Mouse (Mus musculus): ENCODE results near the gene Asic4. TPM values are rescaled to one million over a fixed set of nuclear protein-coding genes. Genes with fewer than 3 reads are reported as not detected.

Asic4 gene
- polyA plus RNA-seq, 1 experiment from 2014 or later, result 4.6 TPM

Other genes starting within 250 kb of the Asic4 start
- 18.3 and 19.4 TPM in 2 replicates for gene Glb1l, start 239.6 kb upstream of the Asic4 start, polyA plus RNA-seq (2014; fragmentation: Nextera tagmentation; extraction: Ambion mirVana)
- gene Stk16, start 239.6 kb upstream of the Asic4 start, polyA plus RNA-seq (2014; fragmentation: Nextera tagmentation; extraction: Ambion mirVana), result 110 and 116 TPM in 2 replicates
- gene Tuba4a, start 230.6 kb upstream of the Asic4 start, polyA plus RNA-seq (2014; fragmentation: Nextera tagmentation; extraction: Ambion mirVana), result 7.9 and 9.6 TPM in 2 replicates
- gene A630095N17Rik, start 218.3 kb upstream of the Asic4 start, polyA plus RNA-seq (2014; fragmentation: Nextera tagmentation; extraction: Ambion mirVana), result not detected in 2 replicates
- gene Dnajb2, start 214.0 kb upstream of the Asic4 start, polyA plus RNA-seq (2014; fragmentation: Nextera tagmentation; extraction: Ambion mirVana), result 15.9 and 18.1 TPM in 2 replicates
- gene Ptprn, start 185.9 kb upstream of the Asic4 start, polyA plus RNA-seq (2014; fragmentation: Nextera tagmentation; extraction: Ambion mirVana), result 4.2 and 4.4 TPM in 2 replicates
- gene Resp18, start 172.0 kb upstream of the Asic4 start, polyA plus RNA-seq (2014; fragmentation: Nextera tagmentation; extraction: Ambion mirVana), result 28.5 and 34.8 TPM in 2 replicates
- gene Dnpep, start 132.4 kb upstream of the Asic4 start, polyA plus RNA-seq (2014; fragmentation: Nextera tagmentation; extraction: Ambion mirVana), result 149 TPM in 2 replicates
- gene Des, start 90.1 kb upstream of the Asic4 start, polyA plus RNA-seq (2014; fragmentation: Nextera tagmentation; extraction: Ambion mirVana), result 0.52 and 0.68 TPM in 2 replicates
- 13.4 and 15.2 TPM in 2 replicates for gene Speg, start 75.1 kb upstream of the Asic4 start, polyA plus RNA-seq (2014; fragmentation: Nextera tagmentation; extraction: Ambion mirVana)
- gene Gmppa, start 14.5 kb upstream of the Asic4 start, polyA plus RNA-seq (2014; fragmentation: Nextera tagmentation; extraction: Ambion mirVana), result 56.1 and 56.4 TPM in 2 replicates
- gene Chpf, start 28.9 kb downstream of the Asic4 start, polyA plus RNA-seq (2014; fragmentation: Nextera tagmentation; extraction: Ambion mirVana), result 15.2 and 20.8 TPM in 2 replicates
- gene Tmem198, start 29.1 kb downstream of the Asic4 start, polyA plus RNA-seq (2014; fragmentation: Nextera tagmentation; extraction: Ambion mirVana), result 11.6 and 13.0 TPM in 2 replicates
- 31.0 and 33.2 TPM in 2 replicates for gene Obsl1, start 56.0 kb downstream of the Asic4 start, polyA plus RNA-seq (2014; fragmentation: Nextera tagmentation; extraction: Ambion mirVana)
- 1.3 and 1.6 TPM in 2 replicates for gene Inha, start 56.6 kb downstream of the Asic4 start, polyA plus RNA-seq (2014; fragmentation: Nextera tagmentation; extraction: Ambion mirVana)
- 12.3 and 15.7 TPM in 2 replicates for gene Stk11ip, start 71.1 kb downstream of the Asic4 start, polyA plus RNA-seq (2014; fragmentation: Nextera tagmentation; extraction: Ambion mirVana)
- 6.5 and 7.2 TPM in 2 replicates for gene Slc4a3, start 95.8 kb downstream of the Asic4 start, polyA plus RNA-seq (2014; fragmentation: Nextera tagmentation; extraction: Ambion mirVana)

Data from midbrain, embryonic 11.5 days (tissue).